ENCODE assay signal across 8 mouse cellular contexts in the genomic region with DNA sequence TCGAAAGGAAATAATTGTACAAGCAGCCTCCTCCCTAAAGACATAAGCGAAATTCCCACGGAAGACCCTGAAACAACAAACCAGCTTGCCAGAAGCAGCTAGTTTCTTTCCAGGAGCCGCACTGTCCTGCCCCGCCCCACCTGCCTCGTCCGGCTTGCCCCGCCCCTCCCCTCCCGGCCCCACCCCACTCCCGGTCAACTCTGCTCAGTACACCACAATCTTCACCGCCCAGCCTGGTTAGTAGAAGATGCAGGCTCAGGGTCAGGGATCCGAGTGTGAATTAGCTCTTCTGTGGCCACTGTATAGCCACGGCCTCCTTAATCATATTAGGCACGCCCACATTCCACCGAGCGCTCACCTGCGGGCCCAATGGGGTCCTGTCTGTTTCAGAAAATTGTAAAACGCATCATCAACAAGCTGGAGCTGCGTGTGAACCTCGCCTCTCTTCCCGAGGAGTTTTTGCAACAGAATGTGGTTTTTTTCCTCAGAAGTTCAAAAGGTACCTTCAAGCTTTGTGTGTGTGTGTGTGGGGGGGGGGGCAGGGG. TPM values are rescaled to one million over a fixed set of nuclear protein-coding genes. Genes with fewer than 3 reads are reported as not detected.
A peak's percentile ranks its signal among the peaks of the same experiment; 100 is the strongest.
DNase-seq lines count a peak whose midpoint lies in the region; ATAC-seq and TF ChIP-seq lines count a peak whose summit lies in the region.

No protein-coding gene starts in this region.

- 17% methylated on average over 21 of the region's 21 CpGs for WGBS in hindbrain, postnatal 0 days
- 10% methylated on average over 20 of the region's 21 CpGs for WGBS in liver, postnatal 0 days (ENCODE audit: insufficient replicate concordance)

- H3K27ac ChIP-seq in brown adipose tissue, adult 24 weeks (replicated peaks; ENCODE audit: low read depth, low read length): no peak overlapping the region
- no peak overlapping the region for H3K27ac ChIP-seq in hindbrain, postnatal 0 days
- H3K27ac ChIP-seq in liver, postnatal 0 days (ENCODE audit: low read depth): no peak overlapping the region

- TF ChIP-seq EP300 in liver, postnatal 0 days (IDR thresholded peaks at IDR 0.05; ENCODE audit: low read depth): no peak

- DNase-seq in adrenal gland, postnatal 14 days: peak; percentile 37
- DNase-seq in adrenal gland, adult 8-10 months: no peak
- DNase-seq in hindbrain, postnatal 0 days (ENCODE audit: low spot score): no peak
- DNase-seq in liver, postnatal 0 days: peak; percentile 29
- DNase-seq in spleen, postnatal 36 days (ENCODE audit: low spot score in 2 of 2): no peak
- no peak for DNase-seq in T-cell, adult 2 months (ENCODE audit: low spot score)
- no peak for DNase-seq in frontal cortex, postnatal 10 days (ENCODE audit: low spot score in 2 of 2)

- no peaks in the 10 kb centered on the region for H3K27me3 ChIP-seq in hindbrain, postnatal 0 days (ENCODE audit: insufficient read depth, low read length)
- no peaks in the 10 kb centered on the region for H3K27me3 ChIP-seq in liver, postnatal 0 days (ENCODE audit: insufficient read depth, low read length)

- no peaks in the 10 kb centered on the region for H3K36me3 ChIP-seq in hindbrain, postnatal 0 days (ENCODE audit: insufficient read depth, low read length)
- no peaks in the 10 kb centered on the region for H3K36me3 ChIP-seq in liver, postnatal 0 days (replicated peaks; ENCODE audit: insufficient read depth, low read length)

- H3K4me2 ChIP-seq in hindbrain, postnatal 0 days (ENCODE audit: low read depth, low read length): peak overlapping the region; percentile 47
- H3K4me2 ChIP-seq in liver, postnatal 0 days (ENCODE audit: low read depth, low read length): peak overlapping the region; percentile 66

- peaks cover 4% of the 10 kb centered on the region; the same call in 1 of the 2 replicates for H3K4me1 ChIP-seq in brown adipose tissue, adult 24 weeks (ENCODE audit: control insufficient read depth, insufficient read depth, insufficient read length, low read length)
- no peaks in the 10 kb centered on the region for H3K4me1 ChIP-seq in hindbrain, postnatal 0 days (ENCODE audit: insufficient read depth, low read length)
- peaks cover 6% of the 10 kb centered on the region for H3K4me1 ChIP-seq in liver, postnatal 0 days (ENCODE audit: insufficient read depth)

- no peak overlapping the region for H3K9ac ChIP-seq in hindbrain, postnatal 0 days (replicated peaks; ENCODE audit: low read length)
- H3K9ac ChIP-seq in liver, postnatal 0 days (replicated peaks): no peak overlapping the region

- TF ChIP-seq CTCF in hindbrain, postnatal 0 days (IDR thresholded peaks at IDR 0.05; ENCODE audit: low read depth): no peak
- TF ChIP-seq CTCF in liver, postnatal 0 days (IDR thresholded peaks at IDR 0.05; ENCODE audit: low read depth): no peak

- ATAC-seq in hindbrain, postnatal 0 days: no peak
- ATAC-seq in liver, postnatal 0 days: no peak

- no peaks in the 10 kb centered on the region for H3K9me3 ChIP-seq in hindbrain, postnatal 0 days (ENCODE audit: low read length)
- H3K9me3 ChIP-seq in liver, postnatal 0 days (ENCODE audit: low read length): no peaks in the 10 kb centered on the region

- H3K4me3 ChIP-seq in brown adipose tissue, adult 24 weeks (ENCODE audit: insufficient read depth, low read depth, low read length): peak overlapping the region; percentile 29
- H3K4me3 ChIP-seq in hindbrain, postnatal 0 days (ENCODE audit: low read length): peak overlapping the region; percentile 8; the same call in 1 of the 2 replicates
- H3K4me3 ChIP-seq in liver, postnatal 0 days (ENCODE audit: low read depth, low read length): peak overlapping the region; percentile 24

RNA-seq across cellular contexts. Expression of a gene that starts 4.8 kb away (rescaled TPM):
- total RNA-seq in adrenal gland, postnatal 14 days (2021): 0.78 and 0.94 TPM in 2 replicates
- 10 to 100 TPM in 1 of 4 experiments, 1 to 10 TPM in 3; 1.7 to 10.5 (median 5.8) TPM for total RNA-seq in adrenal gland, adult 8-10 months (2022)
- not detected in 2 replicates for polyA plus RNA-seq in brown adipose tissue, adult 24 weeks (2012; ENCODE audit: insufficient read depth, insufficient read length, missing spikeins)
- 0.47 and 3.0 TPM in 2 replicates for total RNA-seq in hindbrain, postnatal 0 days (2014; rRNA removed)
- polyA plus RNA-seq in hindbrain, postnatal 0 days (2015; fragmentation: Nextera tagmentation; extraction: Ambion mirVana): 0.11 and 0.31 TPM in 2 replicates
- polyA plus RNA-seq in liver, postnatal 0 days (2015; fragmentation: Nextera tagmentation; extraction: Ambion mirVana): not detected in 2 replicates

Comparison
In these comparisons a context has a peak if more than half of its experiments do, and no peak if none do; other contexts are left out.
1. DNase-seq: peak in adrenal gland, postnatal 14 days (single experiment) and liver, postnatal 0 days (single experiment); none in adrenal gland, adult 8-10 months (single experiment), hindbrain, postnatal 0 days (single experiment), spleen, postnatal 36 days (0 of 2), T-cell, adult 2 months (single experiment) and frontal cortex, postnatal 10 days (0 of 2).
2. Peak in every context shown above with its lines, with median percentiles within 50 percentile points of each other: H3K4me3 ChIP-seq.